Mouse (Mus musculus): ENCODE measurements around the gene Cenps. TPM values are rescaled to one million over a fixed set of nuclear protein-coding genes. Genes with fewer than 3 reads are reported as not detected.
A peak's percentile ranks its signal among the peaks of the same experiment; 100 is the strongest.

Gene Cenps
- polyA plus RNA-seq (2015; fragmentation: Nextera tagmentation; extraction: Ambion mirVana): 36.9 and 46.6 TPM in 2 replicates

DNA sequence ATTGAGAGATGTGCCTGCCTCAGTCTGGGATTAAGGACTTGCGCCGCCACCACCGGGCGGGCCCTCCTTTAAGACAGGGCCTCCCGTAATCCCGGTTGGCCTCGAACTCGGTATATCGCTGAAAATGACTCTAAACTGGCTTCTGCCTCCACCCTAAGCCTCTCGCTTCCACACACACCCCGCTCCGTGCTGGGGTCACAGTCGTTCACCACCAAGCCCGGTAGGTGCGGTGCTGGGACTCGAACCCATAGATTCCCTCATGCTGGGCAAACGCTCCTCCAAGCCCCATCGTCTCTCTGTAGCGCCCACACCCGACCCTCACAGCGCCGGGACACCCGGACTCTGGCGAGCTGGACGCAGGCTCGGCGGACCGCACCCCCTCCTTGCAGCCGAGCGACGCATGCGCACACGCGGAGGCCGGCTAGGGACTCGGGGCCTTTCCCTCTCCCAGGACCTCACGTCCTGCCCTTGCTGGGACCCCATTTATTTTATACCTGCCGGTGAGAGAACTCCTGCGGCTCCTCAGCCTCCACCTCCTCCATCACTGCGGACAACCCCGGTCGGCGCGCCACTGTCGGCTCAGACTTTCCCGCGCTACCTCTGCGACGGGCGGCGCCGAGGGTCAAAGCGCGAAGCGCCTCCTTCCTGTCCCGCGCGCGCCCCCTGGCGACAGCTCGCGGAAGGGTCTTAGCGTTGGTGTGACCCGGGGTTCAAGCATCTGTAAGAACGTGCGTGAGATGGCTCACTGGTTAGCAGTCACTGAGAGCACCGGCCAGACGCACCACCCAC lies at the start of gene Cenps:
TSS of gene Cenps (minus strand) at position 648 of the 789 bp plus-strand sequence.
- Histone ChIP-seq H3K4me2 (peak within 1 kb of the TSS; percentile 66), H3K36me3 (peaks cover 3% of the 10 kb centered on the region; the same call in 1 of the 2 replicates), H3K4me1 (peaks cover 8% of the 10 kb centered on the region), H3K27me3 (no peaks in the 10 kb centered on the region), H3K27ac (peak within 1 kb of the TSS; percentile 91), H3K4me3 (peak within 1 kb of the TSS; percentile 56), H3K9me3 (no peaks in the 10 kb centered on the region), H3K9ac (peak within 1 kb of the TSS; percentile 70)
- ATAC-seq (ENCODE audit: insufficient number of reproducible peaks, insufficient read depth, low FRiP score, low TSS enrichment, low read depth): peak; percentile 86
- 1% methylated on average over 68 of the region's 68 CpGs for WGBS

DNA sequence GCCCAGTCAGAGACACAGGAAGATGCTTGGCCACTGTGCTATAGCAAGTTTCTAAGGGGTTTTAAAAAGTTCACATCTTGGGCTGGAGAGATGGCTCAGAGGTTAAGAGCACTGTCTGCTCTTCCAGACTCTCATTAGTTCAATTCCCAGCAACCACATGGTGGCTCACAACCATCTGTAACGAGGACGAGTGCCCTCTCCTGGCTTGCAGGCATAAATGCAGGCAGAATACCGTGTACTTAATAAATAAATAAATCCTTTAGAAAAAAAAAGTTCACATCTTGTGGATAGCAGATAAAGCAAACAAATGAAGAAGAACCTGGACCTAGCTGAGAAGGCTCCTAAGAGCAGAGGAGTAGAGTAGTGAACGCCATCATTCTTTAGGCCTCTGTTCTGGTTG lies 45.3 kb upstream of the Cenps start:
- no peak for ATAC-seq (ENCODE audit: insufficient number of reproducible peaks, insufficient read depth, low FRiP score, low TSS enrichment, low read depth)
- Histone ChIP-seq H3K36me3 (peaks cover 79% of the 10 kb centered on the region), H3K4me1 (peaks cover 11% of the 10 kb centered on the region; the same call in 1 of the 2 replicates), H3K27ac (no peak overlapping the region), H3K9me3 (no peaks in the 10 kb centered on the region), H3K4me2 (no peak overlapping the region), H3K9ac (no peak overlapping the region), H3K4me3 (no peak overlapping the region), H3K27me3 (no peaks in the 10 kb centered on the region)
- WGBS: 51% methylated on average over 4 of the region's 4 CpGs

DNA sequence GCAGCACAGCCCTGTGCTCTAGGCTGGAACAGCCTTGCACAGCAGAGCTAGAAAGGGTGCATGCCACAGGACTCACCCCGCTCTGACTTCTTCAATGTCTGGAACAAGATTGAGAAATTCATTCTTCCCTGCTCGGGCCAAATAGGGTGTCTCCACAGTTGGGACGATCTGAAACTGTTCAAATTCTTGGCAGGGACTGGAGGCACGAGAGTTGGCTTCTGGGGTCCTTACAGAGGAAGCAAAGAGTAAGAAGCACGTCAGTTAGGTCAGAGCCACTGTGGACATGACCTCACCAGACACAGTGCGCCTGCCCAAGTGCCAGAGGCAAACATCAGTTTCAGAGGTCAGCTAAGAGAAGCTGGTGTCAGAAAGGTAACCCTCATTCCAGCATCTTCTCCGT lies 44.8 kb upstream of the Cenps start:
- Histone ChIP-seq H3K4me3 (no peak overlapping the region), H3K4me1 (peaks cover 14% of the 10 kb centered on the region; the same call in 1 of the 2 replicates), H3K27ac (no peak overlapping the region), H3K4me2 (no peak overlapping the region), H3K9ac (no peak overlapping the region), H3K36me3 (peaks cover 73% of the 10 kb centered on the region), H3K9me3 (no peaks in the 10 kb centered on the region), H3K27me3 (no peaks in the 10 kb centered on the region)
- ATAC-seq (ENCODE audit: insufficient number of reproducible peaks, insufficient read depth, low FRiP score, low TSS enrichment, low read depth): no peak
- 81% methylated on average over 7 of the region's 7 CpGs for WGBS

DNA sequence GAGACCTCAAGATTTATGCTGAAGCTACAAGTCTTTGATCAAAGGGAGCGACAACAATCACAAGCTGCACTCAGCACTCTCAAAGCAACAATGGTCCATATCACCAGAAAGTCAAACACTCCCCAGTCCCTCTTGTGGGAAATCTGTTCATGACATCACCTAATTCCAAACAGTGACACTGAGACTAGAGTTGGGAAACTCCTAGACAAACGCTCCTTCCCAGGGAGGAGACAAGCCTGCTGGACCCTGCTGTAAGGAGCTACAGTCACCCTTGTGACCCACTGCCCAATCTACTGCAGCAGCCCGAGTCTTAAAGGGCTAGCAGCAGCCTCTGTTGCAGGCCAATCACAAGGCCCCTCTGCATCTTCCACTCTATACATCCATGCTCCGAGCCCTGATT lies 42.1 kb upstream of the Cenps start:
- no peak for ATAC-seq (ENCODE audit: insufficient number of reproducible peaks, insufficient read depth, low FRiP score, low TSS enrichment, low read depth)
- Histone ChIP-seq H3K4me1 (peaks cover 14% of the 10 kb centered on the region; the same call in 1 of the 2 replicates), H3K36me3 (peaks cover 51% of the 10 kb centered on the region), H3K27ac (no peak overlapping the region), H3K9ac (no peak overlapping the region), H3K9me3 (no peaks in the 10 kb centered on the region), H3K4me3 (no peak overlapping the region), H3K27me3 (no peaks in the 10 kb centered on the region), H3K4me2 (no peak overlapping the region)
- WGBS: 40% methylated on average over 4 of the region's 4 CpGs

DNA sequence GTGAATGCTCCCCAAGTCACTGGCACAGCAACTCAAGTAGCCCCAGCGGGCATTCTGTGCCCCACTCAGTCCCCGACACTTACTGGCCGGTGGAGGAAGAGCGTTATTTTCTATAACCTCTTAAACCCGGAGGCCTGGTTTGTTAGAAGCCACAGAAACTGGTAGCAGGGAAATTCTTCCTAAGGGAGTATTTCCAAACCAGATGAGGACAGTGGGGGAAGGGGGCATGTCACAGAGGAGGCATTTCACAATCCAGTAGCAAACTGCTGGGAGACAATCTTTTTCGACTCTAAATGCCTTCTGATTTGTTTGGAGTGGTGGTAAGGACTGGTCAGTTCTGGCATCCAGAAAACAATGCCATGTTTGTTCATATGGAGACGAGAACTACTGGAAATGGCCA lies 41.7 kb upstream of the Cenps start:
- Histone ChIP-seq H3K9ac (no peak overlapping the region), H3K27ac (no peak overlapping the region)

DNA sequence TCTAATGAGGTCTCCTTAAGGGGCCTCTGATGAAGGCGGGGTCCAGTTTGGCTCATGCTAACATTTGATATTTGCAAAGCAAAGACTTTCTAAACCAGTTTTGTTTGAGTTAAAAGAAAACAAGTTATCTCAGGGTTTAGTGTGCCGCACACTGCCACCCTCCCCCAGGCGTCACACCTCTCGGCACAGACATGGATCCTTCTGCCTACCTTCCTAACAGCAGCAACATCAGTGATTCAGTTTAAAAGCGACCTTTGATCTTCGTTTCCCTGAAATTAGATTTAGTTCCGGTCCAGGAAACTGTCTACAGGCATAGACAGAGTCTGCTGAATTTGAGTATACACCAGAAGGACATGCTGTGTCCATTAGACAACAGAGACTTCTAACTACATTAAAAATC lies 40.9 kb upstream of the Cenps start:
- Histone ChIP-seq H3K9me3 (no peaks in the 10 kb centered on the region), H3K27me3 (no peaks in the 10 kb centered on the region), H3K27ac (no peak overlapping the region), H3K36me3 (peaks cover 38% of the 10 kb centered on the region), H3K4me3 (no peak overlapping the region), H3K4me2 (no peak overlapping the region), H3K4me1 (peaks cover 14% of the 10 kb centered on the region; the same call in 1 of the 2 replicates), H3K9ac (no peak overlapping the region)
- ATAC-seq (ENCODE audit: insufficient number of reproducible peaks, insufficient read depth, low FRiP score, low TSS enrichment, low read depth): no peak
- WGBS: 32% methylated on average over 7 of the region's 7 CpGs

More for the DNA sequence above, 41.7 kb upstream of the Cenps start:
- H3K4me3 ChIP-seq: no peak overlapping the region
- H3K4me1 ChIP-seq: peaks cover 14% of the 10 kb centered on the region; the same call in 1 of the 2 replicates
- no peaks in the 10 kb centered on the region for H3K9me3 ChIP-seq
- peaks cover 46% of the 10 kb centered on the region for H3K36me3 ChIP-seq
- 51% methylated on average over 7 of the region's 7 CpGs for WGBS
- ATAC-seq (ENCODE audit: insufficient number of reproducible peaks, insufficient read depth, low FRiP score, low TSS enrichment, low read depth): no peak
- no peaks in the 10 kb centered on the region for H3K27me3 ChIP-seq
- H3K4me2 ChIP-seq: no peak overlapping the region

DNA sequence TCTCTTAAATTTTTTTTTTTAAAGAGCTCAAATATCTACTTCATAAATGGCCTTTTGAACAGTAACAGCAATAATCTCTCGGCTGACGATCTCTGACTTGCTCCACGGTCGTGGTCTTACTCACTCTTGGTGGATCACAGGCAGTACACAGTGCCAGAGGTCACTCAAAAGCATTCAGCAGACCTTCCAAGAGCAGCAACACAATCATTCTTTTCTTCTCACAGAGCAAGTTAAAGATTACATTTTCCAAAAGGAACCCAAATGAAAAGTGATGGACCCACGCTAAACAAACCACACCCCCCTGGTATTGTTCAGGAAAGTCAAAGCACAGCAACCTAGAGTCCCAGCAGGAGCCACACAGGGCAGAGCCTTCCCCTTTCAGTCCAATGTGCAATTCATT lies 39.6 kb upstream of the Cenps start:
- H3K4me1 ChIP-seq: peaks cover 26% of the 10 kb centered on the region
- peaks cover 25% of the 10 kb centered on the region for H3K36me3 ChIP-seq
- no peak for ATAC-seq (ENCODE audit: insufficient number of reproducible peaks, insufficient read depth, low FRiP score, low TSS enrichment, low read depth)
- no peaks in the 10 kb centered on the region for H3K27me3 ChIP-seq
- no peak overlapping the region for H3K4me2 ChIP-seq
- no peak overlapping the region for H3K9ac ChIP-seq
- H3K9me3 ChIP-seq: no peaks in the 10 kb centered on the region
- no peak overlapping the region for H3K4me3 ChIP-seq
- no peak overlapping the region for H3K27ac ChIP-seq
- WGBS: 42% methylated on average over 5 of the region's 5 CpGs

DNA sequence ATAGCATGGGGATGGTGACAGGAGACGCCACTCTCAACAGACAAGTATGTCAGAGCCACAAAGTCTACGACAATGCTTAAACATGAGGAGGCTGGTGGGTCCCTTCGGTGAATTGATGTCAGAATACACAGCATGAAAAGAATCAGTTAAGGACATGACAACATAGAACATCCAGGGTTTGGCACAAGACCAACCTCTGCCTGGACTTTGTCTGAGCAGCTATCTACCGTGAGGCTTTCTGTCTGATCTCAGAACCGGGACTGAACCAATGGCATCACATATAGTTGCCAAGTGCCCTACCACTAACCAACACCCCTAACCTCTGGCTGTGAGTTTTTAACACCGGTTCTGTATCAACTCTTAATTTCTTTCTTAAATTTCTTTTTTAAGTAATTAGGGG lies 39.2 kb upstream of the Cenps start:
- Histone ChIP-seq H3K27ac (no peak overlapping the region), H3K4me3 (no peak overlapping the region), H3K4me1 (peaks cover 29% of the 10 kb centered on the region), H3K9ac (no peak overlapping the region), H3K27me3 (no peaks in the 10 kb centered on the region), H3K36me3 (peaks cover 21% of the 10 kb centered on the region), H3K9me3 (no peaks in the 10 kb centered on the region), H3K4me2 (no peak overlapping the region)
- ATAC-seq (ENCODE audit: insufficient number of reproducible peaks, insufficient read depth, low FRiP score, low TSS enrichment, low read depth): no peak
- 76% methylated on average over 6 of the region's 6 CpGs for WGBS

DNA sequence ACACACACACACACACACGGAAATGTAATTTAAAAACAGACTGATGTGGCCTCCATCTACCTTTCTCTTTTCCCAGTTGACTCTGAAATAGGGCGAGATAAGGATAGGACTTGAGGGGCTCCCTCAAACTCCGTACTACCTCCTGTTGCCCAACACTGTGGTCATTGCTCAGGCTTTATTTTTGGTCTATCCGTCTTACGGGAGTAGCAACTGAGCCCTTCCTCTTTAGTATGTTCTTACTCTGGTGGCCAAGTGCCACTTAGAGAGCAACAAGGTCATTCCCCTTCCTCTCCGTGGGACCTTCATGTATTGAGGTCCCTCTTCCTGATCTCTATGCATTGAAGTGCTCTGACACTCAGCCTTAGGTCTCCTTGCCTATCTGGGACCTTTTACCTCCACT lies 36.2 kb upstream of the Cenps start:
- ATAC-seq (ENCODE audit: insufficient number of reproducible peaks, insufficient read depth, low FRiP score, low TSS enrichment, low read depth): no peak
- H3K9ac ChIP-seq: no peak overlapping the region
- no peak overlapping the region for H3K4me3 ChIP-seq
- 88% methylated on average over 6 of the region's 6 CpGs for WGBS
- no peak overlapping the region for H3K27ac ChIP-seq
- no peaks in the 10 kb centered on the region for H3K36me3 ChIP-seq
- no peaks in the 10 kb centered on the region for H3K9me3 ChIP-seq
- H3K27me3 ChIP-seq: no peaks in the 10 kb centered on the region
- peaks cover 24% of the 10 kb centered on the region for H3K4me1 ChIP-seq
- no peak overlapping the region for H3K4me2 ChIP-seq

DNA sequence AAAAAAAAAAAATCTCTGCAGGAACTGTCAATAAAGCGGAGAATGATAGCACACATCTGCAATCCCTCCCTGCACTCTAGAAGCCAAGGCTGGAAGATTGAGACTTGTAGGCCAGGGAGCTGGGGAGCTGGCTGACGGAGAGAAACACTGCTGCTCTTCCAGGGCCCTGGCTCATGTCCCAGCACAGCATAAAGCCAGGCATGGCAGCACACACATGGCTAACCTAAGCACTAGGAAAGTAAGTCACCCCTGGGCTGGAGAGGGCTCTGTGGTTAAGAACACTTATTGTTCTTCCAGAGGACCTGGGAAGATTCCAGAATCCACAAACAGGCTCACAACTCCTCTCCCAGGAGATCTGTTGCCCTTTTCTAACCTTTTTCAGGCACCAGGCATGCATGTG lies 35.2 kb upstream of the Cenps start:
- ATAC-seq (ENCODE audit: insufficient number of reproducible peaks, insufficient read depth, low FRiP score, low TSS enrichment, low read depth): no peak
- H3K4me2 ChIP-seq: no peak overlapping the region
- 63% methylated on average over 2 of the region's 2 CpGs for WGBS
- no peaks in the 10 kb centered on the region for H3K36me3 ChIP-seq
- H3K4me1 ChIP-seq: peaks cover 17% of the 10 kb centered on the region; the same call in 1 of the 2 replicates
- no peaks in the 10 kb centered on the region for H3K27me3 ChIP-seq
- H3K27ac ChIP-seq: peak overlapping the region; percentile 75; the same call in 1 of the 2 replicates
- no peaks in the 10 kb centered on the region for H3K9me3 ChIP-seq
- 0 out of 2 replicates have a peak overlapping the region, but pooled peaks have one; percentile 12 for H3K9ac ChIP-seq
- H3K4me3 ChIP-seq: no peak overlapping the region

DNA sequence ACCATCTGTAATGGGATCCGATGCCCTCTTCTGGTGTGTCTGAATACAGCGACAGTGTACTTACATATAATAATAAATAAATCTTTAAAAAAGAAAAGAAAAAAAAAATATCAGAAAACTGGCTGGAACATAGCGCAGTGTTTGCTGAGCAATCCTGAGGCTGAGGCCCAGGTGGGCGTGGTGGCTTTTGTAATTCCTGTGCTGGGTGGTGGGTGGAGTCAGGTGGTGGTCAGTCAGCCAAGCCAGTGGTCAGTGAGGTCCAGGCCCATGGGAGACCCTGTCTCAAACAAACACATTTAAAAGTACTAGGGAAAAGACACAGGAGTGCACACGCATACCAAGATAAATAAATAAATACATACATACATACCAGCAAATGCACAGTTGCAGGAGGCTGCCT lies 34.7 kb upstream of the Cenps start:
- Histone ChIP-seq H3K4me2 (no peak overlapping the region), H3K4me1 (peaks cover 15% of the 10 kb centered on the region; the same call in 1 of the 2 replicates), H3K4me3 (no peak overlapping the region), H3K36me3 (no peaks in the 10 kb centered on the region), H3K9ac (no peak overlapping the region), H3K27ac (peak overlapping the region; percentile 75; the same call in 1 of the 2 replicates), H3K27me3 (no peaks in the 10 kb centered on the region), H3K9me3 (no peaks in the 10 kb centered on the region)
- 87% methylated on average over 5 of the region's 5 CpGs for WGBS
- no peak for ATAC-seq (ENCODE audit: insufficient number of reproducible peaks, insufficient read depth, low FRiP score, low TSS enrichment, low read depth)

DNA sequence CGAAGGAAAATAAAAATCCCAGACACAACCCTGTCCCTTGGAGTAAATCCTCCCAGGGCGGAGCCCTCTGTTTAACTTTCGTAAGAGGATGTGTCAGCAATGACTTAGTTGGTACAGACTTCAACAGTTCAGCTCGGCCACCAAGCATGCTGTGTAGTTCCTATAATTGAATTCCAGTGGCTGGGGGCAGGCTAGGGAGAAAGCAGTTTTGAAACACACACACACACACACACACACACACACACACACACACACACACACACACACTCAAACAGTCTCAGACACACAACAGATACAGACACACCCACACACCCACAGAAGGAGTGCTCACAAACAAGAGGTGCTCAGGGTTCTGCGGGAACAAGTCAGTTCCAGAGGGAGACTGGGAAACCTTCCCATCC lies 34.2 kb upstream of the Cenps start:
- no peaks in the 10 kb centered on the region for H3K9me3 ChIP-seq
- WGBS: 68% methylated on average over 5 of the region's 5 CpGs
- ATAC-seq (ENCODE audit: insufficient number of reproducible peaks, insufficient read depth, low FRiP score, low TSS enrichment, low read depth): no peak
- H3K4me3 ChIP-seq: no peak overlapping the region
- H3K27ac ChIP-seq: no peak overlapping the region
- peaks cover 15% of the 10 kb centered on the region; the same call in 1 of the 2 replicates for H3K4me1 ChIP-seq
- no peaks in the 10 kb centered on the region for H3K27me3 ChIP-seq
- no peak overlapping the region for H3K9ac ChIP-seq
- H3K4me2 ChIP-seq: no peak overlapping the region
- H3K36me3 ChIP-seq: no peaks in the 10 kb centered on the region

Measured in embryonic facial prominence, embryonic 13.5 days (tissue).